Mouse (Mus musculus) neutrophil, adult 5-6 weeks (primary cell): ENCODE measurements at regions not wholly inside any gene's neighbourhood (a gene's known extent, or its start where the extent isn't known, plus 50 kb on each side); places are given as distances from the start of the nearest gene placed in this dataset.

Experiments used
- ATAC-seq: fragments of 151-379, 151-347 bp; 2 replicates; pipeline ENCODE4 v1.8.0; 2017; ENCODE audit warnings: mild to moderate bottlenecking, moderate TSS enrichment; ENCODE audit not compliant: insufficient number of reproducible peaks, poor library complexity, low FRiP score, severe bottlenecking; ENCODE audit errors: extremely low read depth

GRCm38 (mm10) chr7:36829710-36830109 lies 131.8 kb downstream of the Tshz3 start:
- ATAC-seq = no peak

- ATAC-seq = no peak
Observed at GRCm38 (mm10) chr7:36830155-36830554, 132.2 kb downstream of the Tshz3 start.

- no peak for ATAC-seq
Observed at GRCm38 (mm10) chr7:36848279-36848678, 150.4 kb downstream of the Tshz3 start.

GRCm38 (mm10) chr7:36851275-36851889 lies 153.5 kb downstream of the Tshz3 start:
- ATAC-seq = no peak

- ATAC-seq = no peak
Observed at GRCm38 (mm10) chr7:36854308-36854707, 156.4 kb downstream of the Tshz3 start.

GRCm38 (mm10) chr7:36859428-36859827 lies 161.5 kb downstream of the Tshz3 start:
- ATAC-seq = no peak

- no peak for ATAC-seq
Observed at GRCm38 (mm10) chr7:36862481-36862880, 164.6 kb downstream of the Tshz3 start.

- ATAC-seq = no peak
Observed at GRCm38 (mm10) chr7:36863745-36864144, 165.8 kb downstream of the Tshz3 start.

GRCm38 (mm10) chr7:36864675-36865074 lies 166.8 kb downstream of the Tshz3 start:
- no peak for ATAC-seq

GRCm38 (mm10) chr7:36866602-36867001 lies 168.7 kb downstream of the Tshz3 start:
- ATAC-seq = no peak

GRCm38 (mm10) chr7:36874004-36874403 lies 176.1 kb downstream of the Tshz3 start:
- ATAC-seq = no peak

- no peak for ATAC-seq
Observed at GRCm38 (mm10) chr7:36877686-36878085, 179.8 kb downstream of the Tshz3 start.

- no peak for ATAC-seq
Observed at GRCm38 (mm10) chr7:36892776-36893500, 195.0 kb downstream of the Tshz3 start.

GRCm38 (mm10) chr7:36896339-36896738 lies 198.4 kb downstream of the Tshz3 start:
- no peak for ATAC-seq

GRCm38 (mm10) chr7:36901537-36901936 lies 203.6 kb downstream of the Tshz3 start:
- no peak for ATAC-seq

- ATAC-seq = no peak
Observed at GRCm38 (mm10) chr7:36913304-36913703, 215.4 kb downstream of the Tshz3 start.

- no peak for ATAC-seq
Observed at GRCm38 (mm10) chr7:36914261-36914660, 216.3 kb downstream of the Tshz3 start.

GRCm38 (mm10) chr7:36915171-36915570 lies 217.3 kb downstream of the Tshz3 start:
- ATAC-seq = no peak

GRCm38 (mm10) chr7:36917011-36917410 lies 219.1 kb downstream of the Tshz3 start:
- ATAC-seq = no peak

GRCm38 (mm10) chr7:36919413-36919812 lies 221.5 kb downstream of the Tshz3 start:
- no peak for ATAC-seq

GRCm38 (mm10) chr7:36921003-36921402 lies 223.1 kb downstream of the Tshz3 start:
- ATAC-seq = no peak
